Mouse (Mus musculus) lung, postnatal 0 days (tissue): ENCODE measurements around the gene Chrdl2.
A peak's percentile ranks its signal among the peaks of the same experiment; 100 is the strongest.

ENCODE experiments used
- CTCF ChIP-seq: IDR thresholded peaks from 2 replicates; pipeline ENCODE4 v1.5.1; 2016; ENCODE audit warnings: antibody characterized with exemption, mild to moderate bottlenecking
- EP300 ChIP-seq: IDR thresholded peaks from 2 replicates; pipeline ENCODE4 v1.6.1; 2016; ENCODE audit warnings: antibody characterized with exemption, mild to moderate bottlenecking, control low read depth

- peak; percentile 92 for TF ChIP-seq CTCF
- TF ChIP-seq EP300: no peak
These were observed 17.2 kb upstream of the Chrdl2 start for GRCm38 (mm10) chr7:99988725-99989124.
